Mouse (Mus musculus): ENCODE measurements around the gene Rxra. TPM values are rescaled to one million over a fixed set of nuclear protein-coding genes. Genes with fewer than 3 reads are reported as not detected.

The Rxra gene
- total and polyA plus RNA-seq, 3 experiments, result 2.1 to 5.5 (median 2.4) TPM

DNA sequence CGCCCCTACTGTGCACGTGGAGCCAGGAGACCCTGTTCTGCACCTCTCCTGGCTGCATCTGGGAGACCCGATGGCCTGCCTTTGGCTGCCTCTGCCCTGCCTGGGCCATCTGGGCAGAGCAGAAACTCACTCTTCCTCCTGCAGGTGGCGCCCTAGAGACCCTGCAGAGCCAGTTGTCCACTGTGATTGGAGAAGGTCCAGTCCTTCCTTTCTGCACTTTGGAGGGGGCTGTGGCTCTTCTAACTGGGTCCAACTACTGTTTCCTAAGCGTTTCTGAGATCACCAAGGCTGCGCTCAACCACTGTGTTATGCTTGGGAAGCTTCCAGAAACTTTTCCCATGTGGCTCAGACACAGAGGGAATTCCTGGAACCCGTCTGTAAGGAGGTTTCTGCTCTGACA, 95.7 kb downstream of the Rxra start:
- no peaks in the 10 kb centered on the region for H3K79me2 ChIP-seq (replicated peaks; ENCODE audit: control insufficient read depth, extremely low read depth, insufficient read depth, poor library complexity, severe bottlenecking)

DNA sequence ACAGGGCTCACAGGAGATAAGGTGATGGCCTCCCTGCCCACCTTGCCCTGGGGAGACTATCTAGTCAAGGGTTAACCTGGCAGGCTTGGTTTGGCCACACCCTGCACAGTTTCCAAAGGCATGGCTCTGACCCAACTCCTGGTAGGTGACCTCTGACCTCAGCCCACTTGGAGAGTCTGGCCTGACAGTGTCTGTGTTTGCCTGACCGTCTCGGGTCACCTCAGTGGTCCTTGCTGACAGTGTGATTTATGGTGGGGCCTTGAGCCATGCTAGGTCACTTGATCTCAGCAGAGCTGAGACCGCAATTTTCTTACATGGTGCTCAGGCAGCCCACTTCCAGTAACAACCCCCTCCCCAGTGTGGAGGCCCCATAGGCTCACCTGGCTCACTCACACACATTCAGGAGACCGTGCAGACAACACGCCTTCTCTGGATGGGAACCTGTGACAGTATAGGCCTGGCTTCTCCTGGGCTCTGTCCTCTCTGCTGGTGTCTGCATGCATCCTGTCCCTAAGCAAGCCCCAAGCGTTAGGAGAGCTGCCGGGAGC, 96.7 kb downstream of the Rxra start:
- H3K4me1 ChIP-seq (ENCODE audit: control insufficient read depth in 1 of 2, insufficient read depth in 2 of 2), result no peaks in the 10 kb centered on the region
- no peak overlapping the region for H3K4me3 ChIP-seq (replicated peaks in 1 of 3; ENCODE audit: low read depth in 2 of 3, low read length in 2 of 3, poor library complexity in 1 of 3)
- dilution Hi-C loops (cut with MboI; ENCODE audit: extremely low pct_ligation_motif_present, extremely low pct_unique_long_range_greater_than_20kb, low sequenced_read_pairs) (no loop called here), in situ Hi-C loops (cut with MboI; ENCODE audit: low pct_ligation_motif_present, low pct_unique_long_range_greater_than_20kb, low sequenced_read_pairs) (loop anchor here (10.0 kb wide), 1 partner anchor 202 kb away; no protein-coding TSS in a partner anchor)
- no peaks in the 10 kb centered on the region for H3K9me3 ChIP-seq (replicated peaks; ENCODE audit: low read length)
- H3K27ac ChIP-seq (ENCODE audit: insufficient read depth, low read depth), result no peak overlapping the region
- peaks cover 90% of the 10 kb centered on the region for H3K27me3 ChIP-seq (replicated peaks)
- H3K36me3 ChIP-seq (replicated peaks in 1 of 2; ENCODE audit: control insufficient read depth in 1 of 2, insufficient read depth in 1 of 2, low read length in 1 of 2), result no peaks in the 10 kb centered on the region
- no peaks in the 10 kb centered on the region for H3K79me2 ChIP-seq (replicated peaks; ENCODE audit: control insufficient read depth, extremely low read depth, insufficient read depth, poor library complexity, severe bottlenecking)
- DNase-seq (ENCODE audit: extremely low read depth), result no peak
- H3K4me2 ChIP-seq (ENCODE audit: insufficient read depth, low read depth, poor library complexity, severe bottlenecking), result no peak overlapping the region
- TF ChIP-seq NRF1 (IDR thresholded peaks at IDR 0.05; ENCODE audit: low read depth, low read length) (no peak), ZNF384 (IDR thresholded peaks at IDR 0.05; ENCODE audit: low read depth, low read length) (no peak), MAZ (IDR thresholded peaks at IDR 0.05; ENCODE audit: low read depth, low read length) (no peak), MXI1 (IDR thresholded peaks at IDR 0.05; ENCODE audit: low read depth, low read length) (no peak), ETS1 (conservative IDR thresholded peaks at IDR 0.05; ENCODE audit: low read depth, low read length) (no peak), TCF12 (IDR thresholded peaks at IDR 0.05; ENCODE audit: low read depth, low read length) (no peak), CHD2 (IDR thresholded peaks at IDR 0.05; ENCODE audit: low read length) (no peak), ZMIZ1 (IDR thresholded peaks at IDR 0.05; ENCODE audit: low read depth, low read length) (no peak), BHLHE40 (IDR thresholded peaks at IDR 0.05; ENCODE audit: low read depth, low read length) (no peak), ZC3H11A (IDR thresholded peaks at IDR 0.05; ENCODE audit: low read depth, low read length) (no peak), CHD1 (IDR thresholded peaks at IDR 0.05; ENCODE audit: low read depth, low read length) (no peak), JUND (conservative IDR thresholded peaks at IDR 0.05; ENCODE audit: low read depth, low read length) (no peak), EP300 (IDR thresholded peaks at IDR 0.05; ENCODE audit: low read length) (no peak), MEF2A (IDR thresholded peaks at IDR 0.05; ENCODE audit: borderline replicate concordance, low read depth, low read length) (no peak), SMC3 (IDR thresholded peaks at IDR 0.05; ENCODE audit: low read depth, low read length) (no peak), TBP (conservative IDR thresholded peaks at IDR 0.05; ENCODE audit: low read depth, low read length) (no peak), CTCF (conservative IDR thresholded peaks at IDR 0.05 in 1 of 2, IDR thresholded peaks at IDR 0.05 in 1 of 2; ENCODE audit: low read depth in 2 of 2, low read length in 2 of 2) (no peak), POLR2A (IDR thresholded peaks at IDR 0.05; ENCODE audit: low read depth, low read length) (no peak)
- H3K9ac ChIP-seq (ENCODE audit: insufficient read depth, low read depth), result no peak overlapping the region

More for the DNA sequence above, 95.7 kb downstream of the Rxra start:
- H3K9me3 ChIP-seq (replicated peaks; ENCODE audit: low read length), result no peaks in the 10 kb centered on the region
- peak; percentile 51 for DNase-seq (ENCODE audit: extremely low read depth)
- no peaks in the 10 kb centered on the region for H3K4me1 ChIP-seq (ENCODE audit: control insufficient read depth in 1 of 2, insufficient read depth in 2 of 2)
- H3K4me2 ChIP-seq (ENCODE audit: insufficient read depth, low read depth, poor library complexity, severe bottlenecking), result no peak overlapping the region
- no peak overlapping the region for H3K4me3 ChIP-seq (replicated peaks in 1 of 3; ENCODE audit: low read depth in 2 of 3, low read length in 2 of 3, poor library complexity in 1 of 3)
- no peak overlapping the region for H3K9ac ChIP-seq (ENCODE audit: insufficient read depth, low read depth)
- dilution Hi-C loops (cut with MboI; ENCODE audit: extremely low pct_ligation_motif_present, extremely low pct_unique_long_range_greater_than_20kb, low sequenced_read_pairs) (no loop called here), in situ Hi-C loops (cut with MboI; ENCODE audit: low pct_ligation_motif_present, low pct_unique_long_range_greater_than_20kb, low sequenced_read_pairs) (loop anchor here (10.0 kb wide), 1 partner anchor 203 kb away; no protein-coding TSS in a partner anchor)
- H3K27ac ChIP-seq (ENCODE audit: insufficient read depth, low read depth), result no peak overlapping the region
- H3K27me3 ChIP-seq (replicated peaks), result peaks cover 91% of the 10 kb centered on the region
- no peak for TF ChIP-seq JUND (conservative IDR thresholded peaks at IDR 0.05; ENCODE audit: low read depth, low read length)
- no peak for TF ChIP-seq EP300 (IDR thresholded peaks at IDR 0.05; ENCODE audit: low read length)
- TF ChIP-seq CTCF (conservative IDR thresholded peaks at IDR 0.05 in 1 of 2, IDR thresholded peaks at IDR 0.05 in 1 of 2; ENCODE audit: low read depth in 2 of 2, low read length in 2 of 2), result peak; percentile 52 to 77; a peak in 3 of 4 replicates
- TF ChIP-seq JUN (IDR thresholded peaks at IDR 0.05; ENCODE audit: insufficient read depth, low read depth, low read length), result no peak
- no peak for TF ChIP-seq CHD1 (IDR thresholded peaks at IDR 0.05; ENCODE audit: low read depth, low read length)
- no peak for TF ChIP-seq BHLHE40 (IDR thresholded peaks at IDR 0.05; ENCODE audit: low read depth, low read length)
- TF ChIP-seq USF1 (IDR thresholded peaks at IDR 0.05; ENCODE audit: low read depth, low read length), result no peak
- no peak for TF ChIP-seq ZMIZ1 (IDR thresholded peaks at IDR 0.05; ENCODE audit: low read depth, low read length)
- TF ChIP-seq NELFE (IDR thresholded peaks at IDR 0.05; ENCODE audit: low read depth, low read length), result no peak
- TF ChIP-seq RAD21 (IDR thresholded peaks at IDR 0.05; ENCODE audit: low read depth, low read length), result peak; percentile 29
- TF ChIP-seq TCF12 (IDR thresholded peaks at IDR 0.05; ENCODE audit: low read depth, low read length), result no peak
- TF ChIP-seq MXI1 (IDR thresholded peaks at IDR 0.05; ENCODE audit: low read depth, low read length), result no peak
- TF ChIP-seq UBTF (IDR thresholded peaks at IDR 0.05; ENCODE audit: low read depth, low read length), result no peak
- no peak for TF ChIP-seq HCFC1 (IDR thresholded peaks at IDR 0.05; ENCODE audit: low read depth, low read length)
- no peak for TF ChIP-seq ZC3H11A (IDR thresholded peaks at IDR 0.05; ENCODE audit: low read depth, low read length)
- no peak for TF ChIP-seq ZNF384 (IDR thresholded peaks at IDR 0.05; ENCODE audit: low read depth, low read length)
- TF ChIP-seq ZKSCAN1 (IDR thresholded peaks at IDR 0.05; ENCODE audit: borderline replicate concordance, low read depth, low read length), result no peak
- no peak for TF ChIP-seq MYC (IDR thresholded peaks at IDR 0.05; ENCODE audit: low read depth, low read length)
- no peak for TF ChIP-seq RCOR1 (conservative IDR thresholded peaks at IDR 0.05; ENCODE audit: low read depth, low read length)
- peak; percentile 58 for TF ChIP-seq SMC3 (IDR thresholded peaks at IDR 0.05; ENCODE audit: low read depth, low read length)
- TF ChIP-seq CHD2 (IDR thresholded peaks at IDR 0.05; ENCODE audit: low read length), result no peak
- no peak for TF ChIP-seq MAX (IDR thresholded peaks at IDR 0.05; ENCODE audit: low read length)
- no peak for TF ChIP-seq MEF2A (IDR thresholded peaks at IDR 0.05; ENCODE audit: borderline replicate concordance, low read depth, low read length)
- no peak for TF ChIP-seq GABPA (IDR thresholded peaks at IDR 0.05; ENCODE audit: insufficient replicate concordance, low read depth, low read length)
- TF ChIP-seq KAT2A (IDR thresholded peaks at IDR 0.05; ENCODE audit: insufficient replicate concordance, low read length), result no peak
- no peaks in the 10 kb centered on the region for H3K36me3 ChIP-seq (replicated peaks in 1 of 2; ENCODE audit: control insufficient read depth in 1 of 2, insufficient read depth in 1 of 2, low read length in 1 of 2)

Data from CH12.LX (cell line).